Mouse (Mus musculus) G1E-ER4 (cell line): ENCODE measurements at regions not wholly inside any gene's neighbourhood (a gene's known extent, or its start where the extent isn't known, plus 50 kb on each side); places are given as distances from the start of the nearest gene placed in this dataset.

Experiments
- GATA1 ChIP-seq: IDR thresholded peaks from one replicate; pipeline ENCODE4 v1.8.0; 2012; ENCODE audit warnings: low read length, inconsistent platforms

DNA sequence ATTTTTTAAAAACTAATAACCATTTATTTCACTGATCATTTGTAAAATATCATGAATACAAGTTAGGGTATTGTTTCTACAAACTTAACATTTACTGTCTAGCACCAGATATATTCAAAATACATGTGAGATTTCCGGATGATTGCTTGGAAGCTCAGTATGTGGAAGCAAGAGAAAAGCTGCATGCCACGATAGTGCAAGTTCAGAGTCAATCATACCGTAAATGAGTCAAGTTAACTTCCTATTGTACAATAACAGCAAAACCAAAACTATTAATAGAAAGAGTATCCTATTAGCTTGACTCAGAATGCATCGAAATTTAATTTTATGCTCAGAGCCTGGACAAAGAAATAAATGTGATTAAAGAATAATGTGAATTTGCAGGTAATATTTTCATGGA lies 1284.6 kb upstream of the Cited2 start:
- TF ChIP-seq GATA1, result no peak

DNA sequence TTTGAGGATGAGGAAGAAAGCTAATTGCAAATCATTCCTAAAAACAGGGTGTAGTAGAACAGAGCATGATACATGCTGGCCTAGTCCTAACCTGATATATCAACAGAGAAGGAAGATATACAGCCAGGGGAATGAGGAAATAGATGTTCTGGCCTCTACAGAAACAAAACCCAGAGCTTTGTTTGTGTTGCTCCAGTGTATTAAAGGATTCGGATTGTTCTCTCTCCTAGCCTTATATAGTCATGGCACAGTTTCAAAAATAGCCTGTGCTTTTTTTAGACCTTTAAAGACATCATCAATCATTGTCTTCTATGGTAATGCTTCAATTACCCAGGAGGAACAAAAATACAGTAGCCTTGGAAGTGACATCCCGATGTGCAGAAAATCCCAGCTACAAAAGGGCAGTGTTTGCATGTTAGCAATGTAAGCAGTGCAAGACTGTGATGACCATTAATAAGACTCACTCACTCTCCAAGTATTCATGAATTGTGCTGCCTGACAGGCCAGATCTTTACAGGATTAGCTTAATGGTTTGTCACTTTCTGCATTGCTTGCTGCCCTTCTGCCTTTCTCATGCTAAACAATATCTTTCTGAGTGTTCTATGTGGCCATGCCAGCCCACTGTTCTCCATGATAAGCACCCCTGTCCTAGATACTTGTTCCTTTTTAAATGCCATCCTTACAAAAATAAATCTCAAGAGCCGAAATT lies 1281.9 kb upstream of the Cited2 start:
- TF ChIP-seq GATA1, result no peak

DNA sequence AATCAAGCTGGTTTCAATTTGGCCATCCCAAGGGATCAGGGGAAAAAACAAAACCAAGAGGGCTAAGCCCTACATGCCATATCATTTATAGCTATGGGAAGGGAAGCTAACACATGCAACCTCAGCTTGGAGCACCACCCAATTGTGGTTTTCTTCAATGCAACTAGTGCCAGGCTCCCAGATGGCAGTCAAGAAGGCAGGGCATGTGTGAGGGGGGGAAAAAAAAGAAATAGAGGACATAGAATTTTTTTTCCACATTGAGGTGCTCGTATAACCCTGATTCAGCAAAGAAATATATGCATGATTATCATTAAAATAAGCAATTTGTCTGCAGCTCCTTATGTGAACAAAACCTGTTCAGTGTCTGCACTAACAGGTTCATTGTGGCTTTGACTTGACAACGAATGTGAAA lies 1281.4 kb upstream of the Cited2 start:
- no peak for TF ChIP-seq GATA1

DNA sequence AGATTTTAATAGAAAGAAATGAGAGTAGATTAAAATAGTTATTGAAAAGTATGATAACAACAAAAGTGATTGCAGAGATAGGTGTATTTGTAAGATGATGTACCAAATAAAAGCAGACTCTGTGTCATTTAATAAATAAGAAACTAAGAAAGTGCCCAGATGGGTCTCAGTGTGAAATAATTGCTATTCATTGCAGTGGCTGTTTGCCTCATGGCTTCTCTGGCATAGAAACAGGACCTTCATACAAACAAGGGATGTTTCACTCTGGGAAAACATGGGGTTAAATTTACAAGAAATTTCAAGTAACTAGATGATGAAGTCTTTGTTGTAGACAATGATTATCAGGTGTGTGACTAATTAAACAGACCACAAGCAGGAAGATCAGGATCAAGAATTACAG lies 1279.1 kb upstream of the Cited2 start:
- TF ChIP-seq GATA1, result no peak

DNA sequence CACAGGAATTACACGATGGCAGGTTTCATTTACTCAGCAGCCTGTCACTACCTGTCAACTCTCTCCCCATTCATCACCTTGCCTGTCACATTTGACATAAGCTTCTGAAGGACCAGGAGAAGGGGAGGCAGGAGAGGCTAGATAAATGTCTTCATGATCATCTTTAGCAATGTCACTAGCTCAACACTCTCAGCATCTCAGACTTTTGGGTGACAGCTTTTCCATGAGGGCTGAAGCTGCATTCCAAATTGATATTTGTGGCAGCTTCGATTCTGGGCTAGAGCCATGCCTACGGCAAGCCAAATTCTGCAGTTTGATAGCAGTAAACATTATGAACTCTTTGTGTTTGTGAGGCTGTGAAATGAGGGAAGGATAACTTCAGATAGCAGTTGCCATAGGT lies 1255.1 kb upstream of the Cited2 start:
- TF ChIP-seq GATA1, result no peak

DNA sequence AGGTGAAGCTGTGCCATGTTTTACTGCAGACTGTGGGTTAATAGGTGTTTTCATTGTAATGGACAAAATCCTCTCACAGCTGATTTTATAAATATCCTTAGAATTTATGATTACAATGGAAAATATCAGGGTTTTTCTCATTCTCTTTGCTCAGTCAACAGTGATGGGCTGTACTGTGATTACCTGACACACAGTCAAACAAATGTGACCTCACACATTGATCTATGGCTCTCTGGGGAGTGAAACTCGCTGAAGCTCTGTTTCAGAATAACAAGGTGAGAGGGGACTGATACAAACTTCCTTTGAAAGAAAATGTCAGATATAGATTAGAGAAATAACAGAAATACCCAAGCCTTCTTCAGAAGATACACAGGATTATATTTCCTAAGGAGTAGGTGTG lies 1253.3 kb upstream of the Cited2 start:
- no peak for TF ChIP-seq GATA1

DNA sequence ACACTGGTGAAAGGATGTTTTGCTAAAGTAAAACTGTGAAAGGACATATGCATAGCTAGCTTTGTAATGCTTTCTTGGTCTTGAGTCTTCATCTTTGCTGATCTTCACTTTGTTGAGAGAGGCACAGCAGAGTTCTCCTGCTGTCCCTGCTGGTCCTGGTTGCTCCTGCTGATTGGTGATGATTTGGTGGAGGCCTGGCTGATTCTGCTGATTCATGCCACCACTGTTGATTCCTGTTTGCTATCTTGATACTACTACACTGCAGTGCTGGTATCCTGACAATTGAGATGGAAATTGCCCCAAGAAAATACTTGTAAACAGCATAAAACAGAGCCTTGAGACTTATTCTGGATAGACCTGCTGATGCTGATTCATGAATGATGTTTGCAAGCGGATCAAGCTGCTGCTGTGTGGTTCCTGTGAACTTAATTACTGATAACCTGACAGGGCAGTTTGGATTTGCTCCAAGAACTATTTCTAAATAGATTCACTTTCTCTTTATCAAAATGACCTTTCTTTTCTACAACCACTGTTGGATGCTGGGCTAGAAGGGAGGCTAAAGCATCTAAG lies 1249.0 kb upstream of the Cited2 start:
- TF ChIP-seq GATA1, result no peak

DNA sequence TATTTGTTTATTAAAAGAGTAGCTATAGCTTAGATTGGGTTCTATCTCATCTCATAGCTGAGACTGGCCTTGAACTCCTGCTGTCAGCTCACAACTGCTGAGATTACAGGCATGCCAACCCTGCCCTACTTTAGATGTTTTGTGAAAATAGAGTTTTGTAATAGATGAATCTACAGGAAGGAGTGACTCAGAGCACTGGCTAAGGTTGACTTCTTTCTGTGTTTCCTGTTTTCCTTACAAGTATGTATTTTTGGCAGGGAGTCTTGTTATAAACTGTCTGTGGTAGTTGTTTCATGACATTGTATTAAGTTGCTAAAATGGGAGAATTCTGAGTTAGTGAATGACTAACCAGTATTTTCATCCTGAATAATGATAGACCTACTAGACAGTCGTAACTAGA lies 1224.4 kb upstream of the Cited2 start:
- no peak for TF ChIP-seq GATA1

DNA sequence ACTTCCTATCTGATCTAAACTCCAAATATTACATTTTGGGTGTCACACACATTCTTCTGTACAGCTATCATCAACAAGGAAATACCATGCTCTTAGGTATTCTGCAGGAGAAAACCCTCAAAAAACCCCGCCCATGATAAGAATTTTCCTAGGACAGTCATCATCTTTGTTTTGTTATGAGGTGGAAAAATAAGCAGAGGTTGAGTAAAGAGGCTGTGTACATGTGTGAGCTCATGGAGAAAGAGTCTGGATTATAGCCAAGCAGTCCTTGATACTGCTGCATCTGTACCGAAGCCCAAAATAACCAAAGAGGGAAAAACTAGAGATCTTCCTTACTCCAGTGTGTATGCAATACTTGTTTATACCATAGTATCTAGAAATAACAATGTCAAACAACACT lies 1215.3 kb upstream of the Cited2 start:
- no peak for TF ChIP-seq GATA1

DNA sequence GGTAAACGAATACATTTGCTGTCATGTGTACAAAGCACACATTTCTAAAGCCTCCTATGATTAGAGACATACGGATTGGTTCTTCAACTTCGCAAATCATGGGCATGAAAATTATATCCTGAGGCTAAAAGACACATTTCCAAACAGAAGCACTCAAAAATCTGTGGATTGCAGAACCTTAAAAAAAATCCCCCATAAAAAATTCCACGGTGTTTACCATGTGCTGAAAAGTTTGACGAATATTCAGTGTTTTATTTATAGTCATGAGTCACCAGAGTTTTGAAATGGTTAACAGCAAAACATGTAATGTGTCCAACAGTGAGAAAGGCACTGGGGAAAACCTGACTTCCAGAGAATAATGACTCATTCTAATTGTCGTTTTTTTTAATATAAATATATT lies 1214.9 kb upstream of the Cited2 start:
- no peak for TF ChIP-seq GATA1

DNA sequence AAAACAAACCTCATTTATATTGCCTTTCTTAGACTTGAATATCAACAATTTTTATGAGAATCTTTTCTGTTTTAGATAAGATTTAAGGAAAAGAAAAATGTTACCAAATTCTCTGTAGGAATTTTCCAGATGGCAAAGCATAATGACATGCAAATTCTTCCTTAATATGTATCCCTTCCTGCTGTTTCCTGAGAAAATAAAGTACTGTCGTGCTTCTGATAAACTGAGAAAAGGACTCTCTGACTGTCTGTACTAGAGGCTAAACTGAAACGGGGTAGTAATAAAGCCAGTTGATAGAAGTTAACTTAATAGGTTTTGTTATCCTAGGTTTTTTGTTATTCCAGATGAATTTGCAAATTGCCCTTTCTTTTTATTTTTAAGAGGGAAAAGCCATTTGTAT lies 1208.4 kb upstream of the Cited2 start:
- no peak for TF ChIP-seq GATA1

DNA sequence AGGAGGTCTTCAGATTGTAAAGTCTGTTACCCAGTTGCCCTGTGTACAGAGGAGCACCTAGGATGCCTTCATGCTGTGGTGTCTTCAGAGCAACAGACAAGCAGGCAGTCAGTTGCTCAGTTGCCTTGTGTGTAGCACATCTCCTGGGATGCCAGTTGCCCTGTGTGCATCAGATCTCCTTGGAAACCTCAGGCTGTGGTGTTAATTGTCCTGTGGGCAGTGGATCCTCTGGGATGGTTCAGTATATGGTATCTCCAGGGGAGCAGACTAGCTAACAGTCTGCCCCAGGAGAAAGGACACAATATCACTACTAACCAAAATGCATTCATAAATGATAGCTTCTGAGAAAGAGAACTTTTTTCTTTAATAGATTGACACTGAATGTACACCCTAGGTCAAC lies 1201.1 kb upstream of the Cited2 start:
- no peak for TF ChIP-seq GATA1

DNA sequence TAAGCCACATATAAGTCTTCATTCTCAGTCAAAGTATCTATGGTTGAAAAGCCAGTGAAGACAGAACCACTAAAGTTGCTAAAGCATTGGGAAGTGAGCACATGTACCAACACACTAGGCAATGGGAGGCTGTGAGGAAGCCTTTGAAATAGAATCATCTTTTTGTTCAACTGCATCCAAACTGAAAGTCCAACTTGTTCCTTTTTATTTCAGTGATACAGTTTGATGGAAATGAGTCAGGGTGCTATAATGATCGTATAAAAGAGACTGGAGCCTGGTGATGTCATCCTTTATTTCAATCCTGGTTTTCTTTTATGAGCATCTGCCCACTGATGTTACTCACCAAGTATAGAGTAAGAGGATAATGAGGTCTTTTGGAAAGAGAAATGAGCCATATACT lies 1198.9 kb upstream of the Cited2 start:
- no peak for TF ChIP-seq GATA1

DNA sequence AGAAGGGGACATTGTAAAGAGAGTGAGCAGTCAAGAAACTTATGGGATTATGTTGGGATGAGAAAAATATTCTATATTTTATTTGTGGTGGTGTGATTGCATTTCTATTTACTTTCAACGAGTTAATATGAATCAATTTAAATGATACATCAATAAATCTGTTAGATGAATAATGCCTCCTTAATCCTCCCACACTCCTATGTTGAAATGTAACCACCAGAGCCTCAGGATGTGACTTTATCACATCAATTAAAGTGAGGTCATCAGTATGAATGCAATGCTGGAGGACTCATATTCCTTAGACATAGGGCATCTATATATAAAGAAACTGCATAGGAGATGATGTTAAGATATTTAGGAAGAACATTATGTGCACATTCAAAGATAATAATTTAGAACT lies 1195.3 kb upstream of the Cited2 start:
- TF ChIP-seq GATA1, result no peak

DNA sequence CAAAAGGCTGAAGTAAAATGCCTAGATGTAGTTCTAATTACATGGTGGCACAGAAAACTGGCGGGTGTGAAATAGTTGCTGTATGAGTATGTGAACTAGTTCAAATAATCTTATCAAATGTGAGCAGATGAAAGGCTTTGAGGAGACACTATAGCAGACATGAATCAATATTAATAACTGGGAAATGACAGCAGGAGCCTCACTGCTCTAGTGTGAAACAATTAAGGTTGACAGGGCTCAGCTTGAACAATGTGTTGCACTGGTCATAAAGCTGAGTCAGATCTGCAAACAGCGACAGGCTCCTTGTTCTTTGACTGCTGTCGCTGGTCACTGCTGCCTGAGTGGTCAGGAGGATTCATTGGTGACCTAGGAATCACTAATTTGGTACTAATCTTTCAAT lies 1185.4 kb upstream of the Cited2 start:
- no peak for TF ChIP-seq GATA1

DNA sequence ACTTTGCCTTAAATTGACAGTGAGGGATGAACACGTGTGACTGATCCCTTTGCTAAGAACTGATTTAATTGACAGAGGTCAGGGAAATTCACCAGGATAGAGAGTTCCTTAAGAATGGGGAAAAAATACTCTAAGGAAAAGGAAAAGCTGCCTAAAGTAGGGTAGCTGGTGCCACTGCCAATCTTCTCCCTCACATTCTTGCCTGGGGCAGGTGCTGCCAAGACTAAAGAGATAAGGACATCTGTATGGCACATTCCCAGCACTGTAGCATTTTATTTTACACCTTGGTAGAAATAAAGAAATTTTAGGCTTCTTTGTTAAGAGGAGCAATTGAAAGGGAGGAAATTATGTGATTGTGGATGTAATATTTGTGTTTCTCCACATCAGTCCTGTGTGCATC lies 1184.6 kb upstream of the Cited2 start:
- no peak for TF ChIP-seq GATA1

DNA sequence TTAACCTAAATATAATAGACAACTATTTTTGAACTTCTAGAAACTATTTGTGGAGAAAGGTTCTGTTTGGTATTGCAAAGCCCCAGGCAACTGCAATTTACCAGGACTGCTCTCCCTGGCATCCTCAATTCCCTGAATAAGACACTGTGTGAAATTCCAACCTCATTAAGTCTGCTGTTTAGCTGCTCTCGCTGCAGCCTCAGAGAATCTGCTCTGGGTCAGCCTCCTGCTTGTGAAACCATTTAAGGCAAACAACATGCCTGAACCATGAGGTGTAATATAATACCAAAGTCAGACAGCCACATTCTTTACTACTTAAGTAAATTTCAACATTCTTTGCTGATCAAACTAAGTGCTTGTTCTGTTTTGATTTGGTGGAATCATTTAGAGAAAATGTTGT lies 1177.6 kb upstream of the Cited2 start:
- TF ChIP-seq GATA1, result no peak
